Mouse (Mus musculus): ENCODE results near the gene Sstr3.

Gene Sstr3

DNA sequence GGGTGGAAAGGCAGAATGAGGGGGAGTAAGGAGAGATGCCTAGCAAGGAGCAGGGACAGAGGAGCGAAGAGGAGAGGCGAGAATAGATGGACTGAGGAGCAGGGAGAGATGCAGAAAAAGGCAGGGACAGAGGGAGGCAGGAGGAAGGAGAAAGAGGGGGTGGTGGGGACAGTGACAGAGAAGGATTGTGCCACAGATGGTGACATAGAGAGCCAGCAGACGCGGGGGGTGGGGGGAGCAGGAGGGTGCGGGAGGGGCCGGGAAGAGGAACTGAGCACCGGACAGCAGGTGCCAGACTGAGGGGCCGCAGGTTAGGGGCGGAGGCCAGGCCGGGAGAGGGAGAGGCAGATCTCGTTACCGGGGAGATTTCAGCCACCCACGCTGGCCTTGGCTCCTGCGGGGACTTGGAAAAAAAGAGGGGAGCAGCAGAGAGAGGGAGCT is at the start of gene Sstr3:
Sstr3 (minus strand) TSS at position 125 of the 441 bp plus-strand sequence.
- DNase-seq (ENCODE audit: low spot score in 2 of 2) = no peak

DNA sequence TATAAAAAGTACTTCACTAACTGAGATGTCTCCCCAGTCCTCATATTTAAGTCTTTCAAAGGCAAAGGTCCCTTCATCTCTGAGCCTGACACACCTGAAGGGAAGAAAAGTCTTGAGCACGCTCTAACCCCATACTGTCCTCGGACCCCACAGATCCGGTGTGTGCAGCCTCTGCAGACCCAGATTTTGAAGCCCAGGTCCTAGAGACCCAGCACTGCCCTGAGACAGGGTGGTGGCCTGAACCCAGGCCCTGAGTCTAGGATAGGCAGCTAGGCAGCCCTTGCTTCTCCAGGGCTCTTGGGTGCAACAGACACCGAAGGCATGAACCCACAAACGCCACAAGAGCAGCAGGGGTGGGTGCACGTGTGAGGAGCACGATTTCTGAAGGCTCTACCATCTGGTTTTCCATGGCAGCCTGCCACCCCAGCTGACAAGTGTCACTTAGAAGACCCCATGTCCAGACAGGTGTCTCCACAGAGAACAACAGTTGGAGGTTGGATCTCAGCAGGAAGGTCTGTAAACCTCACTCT is 49.5 kb upstream of the Sstr3 start:
- DNase-seq (ENCODE audit: low spot score in 2 of 2) = no peak

DNA sequence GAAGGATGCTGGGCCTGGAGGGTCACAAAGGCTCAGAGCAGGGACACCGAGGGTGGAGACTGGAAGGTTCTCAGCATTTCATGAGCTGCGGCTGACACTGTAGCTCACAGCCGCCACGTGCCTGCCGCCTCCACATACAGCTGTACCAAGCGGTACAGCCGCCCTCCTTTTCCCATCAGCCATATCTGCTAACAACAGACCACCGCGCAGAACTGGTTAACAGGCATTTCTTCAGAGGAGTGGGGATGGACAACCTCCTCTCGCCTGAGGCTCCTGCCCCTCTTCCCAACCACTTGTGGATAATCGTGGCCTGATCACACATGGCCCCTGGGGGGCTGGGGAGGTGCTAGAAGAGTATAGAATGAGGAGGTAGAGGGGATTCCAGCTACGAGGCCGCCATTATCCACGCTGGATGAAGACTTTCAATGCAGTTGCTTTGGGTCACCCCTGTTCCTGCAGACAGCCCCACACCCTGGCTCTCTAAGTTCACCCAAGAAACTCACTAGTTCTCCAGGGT is 48.0 kb upstream of the Sstr3 start:
- no peak for DNase-seq (ENCODE audit: low spot score in 2 of 2)

DNA sequence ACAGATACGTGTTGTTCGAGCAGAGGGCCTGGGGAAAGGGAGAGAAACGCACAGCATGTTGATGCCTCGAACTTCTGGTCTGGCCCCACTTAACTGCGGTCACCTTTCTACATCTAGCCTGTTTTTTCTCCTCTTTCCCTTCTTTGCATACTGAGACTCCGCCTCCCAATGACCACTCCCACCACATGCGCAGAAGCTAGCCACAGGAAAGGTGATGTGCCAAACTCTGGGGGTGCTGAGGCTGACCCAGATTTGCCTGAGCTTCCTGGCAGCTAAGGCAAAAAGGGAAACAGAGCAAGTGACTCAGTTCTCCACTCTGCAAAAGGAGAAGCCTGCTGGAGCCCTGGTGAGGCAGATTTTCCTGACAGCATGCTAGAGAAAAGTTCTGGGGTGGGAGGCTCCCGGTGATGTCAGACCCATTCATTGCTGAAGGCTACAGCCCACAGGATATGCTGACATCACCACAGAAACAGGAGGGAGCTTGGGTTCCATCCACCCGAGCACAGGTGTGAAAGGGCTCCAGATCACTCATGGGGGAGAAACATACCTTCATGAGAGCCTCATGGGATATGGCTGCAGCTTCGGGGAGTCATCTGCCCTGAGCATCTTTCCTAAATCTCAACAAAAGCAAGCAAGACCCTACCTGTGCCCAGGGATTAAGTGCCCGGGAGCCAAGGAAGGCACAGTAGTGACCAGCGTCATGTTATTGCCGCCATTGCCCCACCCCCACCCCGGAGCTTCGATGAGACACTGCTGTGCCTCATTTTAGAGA is 47.4 kb upstream of the Sstr3 start:
- no peak for DNase-seq (ENCODE audit: low spot score in 2 of 2)

- no peak for DNase-seq (ENCODE audit: low spot score in 2 of 2)
Measured at GRCm38 (mm10) chr15:78590785-78591184, 46.3 kb upstream of the Sstr3 start.

DNA sequence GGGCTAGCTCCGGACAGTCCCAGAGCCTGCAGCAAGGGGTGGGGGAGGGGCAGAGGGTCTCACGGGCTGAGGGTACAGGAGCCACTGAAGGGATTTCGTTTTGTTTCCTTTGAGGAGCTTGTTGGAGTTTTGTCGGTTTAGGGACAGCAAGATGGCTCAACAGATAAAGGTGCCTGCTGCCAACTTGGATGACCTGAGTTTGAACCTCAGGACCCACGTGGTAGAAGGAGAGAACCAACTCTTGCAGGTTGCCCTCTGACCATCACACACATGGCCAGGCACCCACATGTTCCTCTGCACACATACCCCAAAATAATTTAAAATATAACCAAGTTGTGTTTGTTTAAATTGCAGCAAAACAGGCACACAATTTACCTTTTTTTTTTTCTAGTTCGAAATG is 45.5 kb upstream of the Sstr3 start:
- no peak for DNase-seq (ENCODE audit: low spot score in 2 of 2)

GRCm38 (mm10) chr15:78588900-78589299 is 44.4 kb upstream of the Sstr3 start:
- DNase-seq (ENCODE audit: low spot score in 2 of 2) = no peak

- DNase-seq (ENCODE audit: low spot score in 2 of 2) = no peak
Measured at GRCm38 (mm10) chr15:78588049-78588448, 43.6 kb upstream of the Sstr3 start.

GRCm38 (mm10) chr15:78587050-78587994 is 42.8 kb upstream of the Sstr3 start:
- peak; percentile 48 to 72 for DNase-seq (ENCODE audit: low spot score in 2 of 2)

DNA sequence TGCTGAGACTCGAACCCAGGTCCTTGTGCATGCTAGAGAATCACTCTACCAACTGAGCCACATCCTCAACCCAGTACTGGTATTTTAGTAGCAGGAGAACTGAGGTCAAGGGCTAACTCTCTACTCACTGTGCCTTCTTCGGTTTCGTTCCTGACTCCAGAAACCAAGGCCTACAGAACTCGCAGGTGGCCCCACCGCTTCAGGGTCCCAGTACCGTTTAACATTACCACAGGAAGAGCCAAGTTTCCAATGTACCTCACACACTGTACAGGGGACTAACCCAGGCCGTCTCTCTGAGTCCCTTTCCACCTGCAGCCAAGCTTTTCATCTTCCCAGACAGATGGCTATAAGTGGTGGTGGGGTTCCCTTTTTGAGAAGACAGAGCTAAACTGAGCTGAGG is 40.9 kb upstream of the Sstr3 start:
- DNase-seq (ENCODE audit: low spot score in 2 of 2) = no peak

DNA sequence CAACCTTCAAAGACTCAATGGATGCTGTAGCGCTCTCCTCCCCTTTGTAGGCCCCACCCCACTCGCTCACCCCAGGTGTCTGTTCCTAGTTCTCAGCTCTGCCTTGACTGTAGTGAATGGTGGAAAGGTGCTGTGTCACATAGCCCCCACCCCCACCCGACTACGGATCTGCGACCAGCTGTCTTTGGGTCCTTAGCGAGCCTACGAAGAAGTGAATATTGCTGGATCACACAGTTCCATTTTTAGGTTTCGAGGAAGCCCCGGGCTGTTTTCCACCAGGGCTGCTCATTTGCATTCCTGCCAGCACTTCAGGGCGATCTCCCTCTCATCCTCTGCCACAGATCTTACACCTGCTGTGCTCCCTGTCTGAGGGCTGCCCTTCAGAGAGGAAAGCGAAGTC is 38.9 kb upstream of the Sstr3 start:
- DNase-seq (ENCODE audit: low spot score in 2 of 2) = no peak

- no peak for DNase-seq (ENCODE audit: low spot score in 2 of 2)
Measured at GRCm38 (mm10) chr15:78576284-78576810, 31.9 kb upstream of the Sstr3 start.

- no peak for DNase-seq (ENCODE audit: low spot score in 2 of 2)
Measured at GRCm38 (mm10) chr15:78572658-78573397, 28.3 kb upstream of the Sstr3 start, which contains the start of gene Rac2. TSS of gene Rac2 (minus strand) at chr15:78572783.

GRCm38 (mm10) chr15:78572270-78572600 is 27.8 kb upstream of the Sstr3 start:
- no peak for DNase-seq (ENCODE audit: low spot score in 2 of 2)

GRCm38 (mm10) chr15:78571554-78572269 is 27.2 kb upstream of the Sstr3 start:
- no peak for DNase-seq (ENCODE audit: low spot score in 2 of 2)

DNA sequence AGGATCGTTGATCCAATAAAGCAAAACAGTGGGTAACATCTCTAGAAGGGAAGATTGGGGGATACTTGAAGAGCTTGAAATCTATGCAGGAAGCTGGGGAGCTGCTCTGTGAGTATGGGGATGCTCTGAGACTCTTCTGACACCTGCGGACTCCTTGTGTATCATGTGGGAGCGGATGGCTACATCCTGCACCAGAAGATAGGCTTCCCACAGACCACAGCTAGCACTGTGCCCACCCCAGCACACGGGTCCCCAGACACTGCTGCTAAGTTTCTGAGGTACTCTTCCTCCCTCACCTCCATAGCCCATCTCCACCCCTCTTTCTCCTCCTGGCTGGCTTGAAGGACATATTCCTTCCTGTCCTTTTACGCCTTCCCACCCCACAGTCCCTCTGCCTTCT is 25.7 kb upstream of the Sstr3 start:
- DNase-seq (ENCODE audit: low spot score in 2 of 2) = no peak

- no peak for DNase-seq (ENCODE audit: low spot score in 2 of 2)
Measured at GRCm38 (mm10) chr15:78567608-78568120, 23.2 kb upstream of the Sstr3 start.

DNA sequence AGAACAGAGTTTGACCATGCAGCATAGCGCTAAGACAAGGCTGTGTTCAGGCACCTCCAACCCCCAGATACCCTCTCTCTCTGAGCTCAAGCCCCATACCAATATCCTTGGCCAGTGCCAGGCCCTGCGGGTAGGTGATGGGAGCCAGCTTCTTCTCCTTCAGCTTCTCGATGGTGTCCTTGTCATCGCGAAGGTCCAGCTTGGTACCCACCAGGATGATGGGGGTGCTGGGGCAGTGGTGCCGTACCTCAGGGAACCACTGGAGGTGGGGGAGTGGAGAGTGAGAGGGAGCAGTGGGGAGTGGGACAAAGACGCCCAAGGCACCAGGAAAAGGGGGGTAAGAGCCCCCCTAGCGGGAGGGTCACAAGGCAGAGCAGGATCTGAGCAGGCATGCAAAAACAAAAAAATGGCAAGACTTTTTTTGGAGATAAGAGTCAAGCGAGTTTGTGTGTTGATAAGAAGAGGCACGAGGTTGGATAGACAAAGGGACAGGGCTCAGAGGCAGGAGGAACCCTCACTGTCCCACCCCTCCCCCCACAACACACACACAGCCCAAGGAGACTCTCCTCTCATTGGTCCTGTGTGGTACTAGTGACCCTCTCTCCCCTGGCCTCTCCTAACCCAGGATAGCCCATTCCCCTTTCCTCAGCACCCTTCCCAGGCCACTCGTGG is 20.4 kb upstream of the Sstr3 start:
- no peak for DNase-seq (ENCODE audit: low spot score in 2 of 2)

DNA sequence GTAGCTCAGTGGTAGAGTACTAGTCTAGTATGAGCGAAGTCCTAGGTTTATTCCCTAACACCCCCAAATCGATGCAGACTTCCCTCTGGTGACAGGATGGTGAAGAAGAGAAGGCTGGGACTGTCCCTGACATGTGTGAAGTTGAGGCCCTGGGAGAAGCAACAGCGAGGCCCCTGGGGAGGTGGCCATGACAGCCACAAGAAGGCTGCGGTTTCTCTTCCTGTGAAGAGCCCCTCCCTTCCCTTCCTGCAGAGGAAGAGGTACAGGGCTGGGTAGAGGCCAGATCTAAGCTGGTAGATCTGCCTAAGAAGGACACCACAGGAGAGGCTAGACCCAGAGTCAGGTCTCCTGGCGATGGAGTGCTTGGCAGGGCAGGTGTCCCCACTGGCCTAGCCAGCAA is 19.5 kb upstream of the Sstr3 start:
- no peak for DNase-seq (ENCODE audit: low spot score in 2 of 2)

- DNase-seq (ENCODE audit: low spot score in 2 of 2) = no peak
Measured at GRCm38 (mm10) chr15:78563344-78563743, 18.9 kb upstream of the Sstr3 start.

All from urinary bladder, adult 18-20 months (tissue).